Mouse (Mus musculus): ENCODE data around the gene Col5a3.

- TF ChIP-seq CTCF (IDR thresholded peaks at IDR 0.05; ENCODE audit: borderline replicate concordance, insufficient read depth, low read length) = no peak
- no peak for TF ChIP-seq POLR2A (IDR thresholded peaks at IDR 0.05; ENCODE audit: low read depth, low read length)
Measured at GRCm38 (mm10) chr9:20726859-20727600, 87.8 kb downstream of the Col5a3 start.
